Mouse (Mus musculus) small intestine, adult 2 months (tissue): ENCODE results near the gene Thap2.

ENCODE experiments used
- CTCF ChIP-seq: fragments of 200-500 bp; IDR thresholded peaks from 2 replicates; pipeline ENCODE4 v1.5.1; 2012; ENCODE audit warnings: low read depth, mild to moderate bottlenecking, control low read depth, inconsistent platforms, low read length, moderate library complexity, mixed read lengths; ENCODE audit not compliant: insufficient replicate concordance, insufficient read length; ENCODE audit errors: extremely low read depth
- POLR2A ChIP-seq: fragments of 200-500 bp; IDR thresholded peaks from 2 replicates; pipeline ENCODE4 v1.6.1; 2012; ENCODE audit warnings: low read depth, mild to moderate bottlenecking, control low read depth, inconsistent platforms, low read length, moderate library complexity

GRCm38 (mm10) chr10:115391076-115391475, 6.8 kb upstream of the Thap2 start:
- TF ChIP-seq CTCF (no peak), POLR2A (no peak)
